Mouse (Mus musculus): ENCODE measurements around the gene Med13l. TPM values are rescaled to one million over a fixed set of nuclear protein-coding genes. Genes with fewer than 3 reads are reported as not detected.

Gene Med13l
- polyA plus RNA-seq, 1 experiment from 2014 or later = 7.0 TPM

GRCm38 (mm10) chr5:118682007-118682406 lies 121.5 kb downstream of the Med13l start:
- Histone ChIP-seq H3K9ac (ENCODE audit: low read depth, low read length) (no peak overlapping the region), H3K36me3 (ENCODE audit: insufficient read depth, low read length) (no peaks in the 10 kb centered on the region), H3K4me1 (replicated peaks; ENCODE audit: insufficient read depth, low read length) (no peaks in the 10 kb centered on the region; the same call in 1 of the 2 replicates), H3K27ac (no peak overlapping the region), H3K9me3 (replicated peaks; ENCODE audit: low read length) (no peaks in the 10 kb centered on the region), H3K4me3 (replicated peaks; ENCODE audit: low read depth, low read length) (no peak overlapping the region), H3K27me3 (ENCODE audit: insufficient read depth, low read length) (no peaks in the 10 kb centered on the region), H3K4me2 (ENCODE audit: low read length) (no peak overlapping the region)
- TF ChIP-seq CTCF (IDR thresholded peaks at IDR 0.05; ENCODE audit: low read depth) = no peak
- DNase-seq (ENCODE audit: low spot score) = no peak
- 67% methylated on average over 6 of the region's 6 CpGs for WGBS
- ATAC-seq (replicated peaks; ENCODE audit: low FRiP score, low read depth) = no peak

DNA sequence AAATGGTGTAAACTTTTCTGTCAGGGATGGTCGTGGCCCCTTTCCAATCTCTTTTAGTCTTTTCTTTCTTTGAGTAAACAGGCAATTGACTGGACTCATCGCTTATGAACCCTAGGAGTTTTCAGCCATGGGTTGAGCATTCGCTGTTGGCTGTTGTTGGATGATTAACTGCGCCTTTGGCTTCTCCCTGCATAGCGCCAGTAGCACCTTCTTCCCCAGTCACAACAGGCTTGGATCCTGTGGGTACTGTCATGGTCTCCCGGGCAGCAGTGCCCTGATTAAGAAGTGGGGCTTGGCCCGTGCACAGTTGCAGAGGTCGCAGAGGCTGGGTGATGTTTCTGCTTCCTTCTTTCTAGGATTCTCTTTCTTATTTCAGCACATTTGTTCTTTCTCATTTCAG lies 124.7 kb downstream of the Med13l start:
- 52% methylated on average over 8 of the region's 8 CpGs for WGBS
- H3K9ac ChIP-seq (ENCODE audit: low read depth, low read length) = no peak overlapping the region
- H3K4me2 ChIP-seq (ENCODE audit: low read length) = no peak overlapping the region
- H3K4me1 ChIP-seq (replicated peaks; ENCODE audit: insufficient read depth, low read length) = no peaks in the 10 kb centered on the region
- no peak overlapping the region for H3K4me3 ChIP-seq (replicated peaks; ENCODE audit: low read depth, low read length)
- no peak for ATAC-seq (replicated peaks; ENCODE audit: low FRiP score, low read depth)
- no peaks in the 10 kb centered on the region for H3K27me3 ChIP-seq (ENCODE audit: insufficient read depth, low read length)
- H3K9me3 ChIP-seq (replicated peaks; ENCODE audit: low read length) = no peaks in the 10 kb centered on the region
- H3K27ac ChIP-seq = no peak overlapping the region
- no peaks in the 10 kb centered on the region for H3K36me3 ChIP-seq (ENCODE audit: insufficient read depth, low read length)
- DNase-seq (ENCODE audit: low spot score) = no peak
- no peak for TF ChIP-seq CTCF (IDR thresholded peaks at IDR 0.05; ENCODE audit: low read depth)

DNA sequence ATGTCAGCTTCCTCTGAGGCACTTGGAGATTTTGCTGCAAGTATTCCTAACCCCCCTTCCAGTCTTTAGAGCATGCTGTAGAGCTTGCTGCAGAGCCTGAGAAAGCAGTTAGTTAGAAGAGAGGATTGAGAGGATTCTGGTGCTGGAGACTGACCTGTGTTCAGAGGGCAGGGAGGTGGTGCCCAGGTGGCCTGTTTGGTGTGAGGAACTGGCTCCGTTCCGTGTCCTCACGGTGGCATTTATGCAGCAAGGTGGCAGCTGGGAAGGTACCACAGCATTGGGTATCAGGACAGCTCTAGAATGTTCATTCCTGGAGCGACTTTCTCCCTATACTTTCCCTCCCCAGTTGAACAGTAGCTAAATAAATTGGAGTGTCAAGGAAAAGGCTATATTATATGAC lies 125.5 kb downstream of the Med13l start:
- no peak for DNase-seq (ENCODE audit: low spot score)
- H3K9ac ChIP-seq (ENCODE audit: low read depth, low read length) = no peak overlapping the region
- H3K27me3 ChIP-seq (ENCODE audit: insufficient read depth, low read length) = no peaks in the 10 kb centered on the region
- no peak overlapping the region for H3K4me3 ChIP-seq (replicated peaks; ENCODE audit: low read depth, low read length)
- ATAC-seq (replicated peaks; ENCODE audit: low FRiP score, low read depth) = no peak
- no peaks in the 10 kb centered on the region for H3K36me3 ChIP-seq (ENCODE audit: insufficient read depth, low read length)
- no peak overlapping the region for H3K4me2 ChIP-seq (ENCODE audit: low read length)
- no peak overlapping the region for H3K27ac ChIP-seq
- WGBS = 79% methylated on average over 4 of the region's 4 CpGs
- H3K4me1 ChIP-seq (replicated peaks; ENCODE audit: insufficient read depth, low read length) = no peaks in the 10 kb centered on the region; the same call in 1 of the 2 replicates
- no peak for TF ChIP-seq CTCF (IDR thresholded peaks at IDR 0.05; ENCODE audit: low read depth)
- H3K9me3 ChIP-seq (replicated peaks; ENCODE audit: low read length) = no peaks in the 10 kb centered on the region

- no peak for TF ChIP-seq CTCF (IDR thresholded peaks at IDR 0.05; ENCODE audit: low read depth)
- Histone ChIP-seq H3K9me3 (replicated peaks; ENCODE audit: low read length) (no peaks in the 10 kb centered on the region), H3K4me3 (replicated peaks; ENCODE audit: low read depth, low read length) (no peak overlapping the region), H3K4me1 (replicated peaks; ENCODE audit: insufficient read depth, low read length) (peaks cover 8% of the 10 kb centered on the region; the same call in 1 of the 2 replicates), H3K27me3 (ENCODE audit: insufficient read depth, low read length) (no peaks in the 10 kb centered on the region), H3K27ac (no peak overlapping the region), H3K36me3 (ENCODE audit: insufficient read depth, low read length) (no peaks in the 10 kb centered on the region), H3K4me2 (ENCODE audit: low read length) (no peak overlapping the region), H3K9ac (ENCODE audit: low read depth, low read length) (no peak overlapping the region)
- ATAC-seq (replicated peaks; ENCODE audit: low FRiP score, low read depth) (no peak), DNase-seq (ENCODE audit: low spot score) (no peak)
- WGBS = 76% methylated on average over 15 of the region's 15 CpGs
Measured at GRCm38 (mm10) chr5:118688886-118689835, 128.7 kb downstream of the Med13l start.

DNA sequence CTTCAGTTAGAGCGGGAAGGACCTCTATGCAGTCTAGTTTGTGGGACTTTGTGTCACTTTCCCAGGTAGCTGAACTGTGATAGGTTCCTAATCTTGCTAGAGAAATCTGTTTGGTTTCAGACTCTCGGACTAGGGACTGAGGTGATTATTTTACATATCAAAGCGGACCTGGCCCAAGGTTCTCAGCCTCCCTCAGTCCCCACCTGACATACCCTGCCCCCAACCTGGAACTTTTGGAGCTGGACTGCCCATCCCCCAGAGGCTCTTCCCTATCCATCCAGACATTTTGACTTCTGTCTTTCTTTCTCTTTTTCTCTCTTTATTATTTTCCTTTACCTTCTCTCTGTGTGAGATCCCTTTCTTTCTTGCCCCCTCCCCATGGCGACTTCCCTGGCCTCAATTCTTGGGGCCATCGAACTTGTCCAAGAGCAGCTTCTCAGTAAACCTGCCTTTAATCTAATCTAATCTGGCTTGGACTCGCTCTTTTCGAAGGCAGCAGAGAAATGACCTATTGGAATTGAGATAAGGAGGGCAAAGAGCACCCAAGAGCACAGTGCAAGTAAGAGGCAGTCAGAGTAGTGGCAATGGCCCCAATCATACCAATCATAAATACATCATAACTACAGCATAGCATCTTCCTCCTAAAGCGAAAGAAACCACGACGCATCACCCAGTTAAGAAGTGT lies 130.7 kb downstream of the Med13l start:
- Histone ChIP-seq H3K4me3 (replicated peaks; ENCODE audit: low read depth, low read length) (no peak overlapping the region), H3K4me2 (ENCODE audit: low read length) (no peak overlapping the region), H3K4me1 (replicated peaks; ENCODE audit: insufficient read depth, low read length) (peaks cover 8% of the 10 kb centered on the region; the same call in 1 of the 2 replicates), H3K9me3 (replicated peaks; ENCODE audit: low read length) (no peaks in the 10 kb centered on the region), H3K9ac (ENCODE audit: low read depth, low read length) (no peak overlapping the region), H3K27me3 (ENCODE audit: insufficient read depth, low read length) (no peaks in the 10 kb centered on the region), H3K36me3 (ENCODE audit: insufficient read depth, low read length) (no peaks in the 10 kb centered on the region), H3K27ac (no peak overlapping the region)
- ATAC-seq (replicated peaks; ENCODE audit: low FRiP score, low read depth) (no peak), DNase-seq (ENCODE audit: low spot score) (no peak)
- 83% methylated on average over 10 of the region's 10 CpGs for WGBS
- TF ChIP-seq CTCF (IDR thresholded peaks at IDR 0.05; ENCODE audit: low read depth) = no peak

DNA sequence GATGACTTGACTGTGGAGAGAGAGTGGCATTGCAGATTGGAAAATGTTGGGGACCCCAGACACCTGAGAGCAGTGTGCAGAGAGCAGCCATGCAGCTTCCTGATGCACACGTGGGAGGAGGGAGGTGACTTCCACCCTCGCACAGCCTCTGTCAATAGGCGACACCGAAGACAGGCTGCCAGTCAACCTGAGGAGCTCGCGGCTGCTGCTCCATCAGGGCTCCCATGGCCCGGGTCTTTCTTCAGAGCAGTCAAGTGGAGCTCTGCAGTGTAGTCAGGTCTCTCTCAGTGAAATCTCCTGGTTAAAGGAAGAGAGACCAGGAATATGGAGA lies 131.2 kb downstream of the Med13l start:
- H3K4me2 ChIP-seq (ENCODE audit: low read length) = no peak overlapping the region
- H3K27me3 ChIP-seq (ENCODE audit: insufficient read depth, low read length) = no peaks in the 10 kb centered on the region
- no peaks in the 10 kb centered on the region for H3K36me3 ChIP-seq (ENCODE audit: insufficient read depth, low read length)
- ATAC-seq (replicated peaks; ENCODE audit: low FRiP score, low read depth) (no peak), DNase-seq (ENCODE audit: low spot score) (no peak)
- no peak overlapping the region for H3K4me3 ChIP-seq (replicated peaks; ENCODE audit: low read depth, low read length)
- H3K9me3 ChIP-seq (replicated peaks; ENCODE audit: low read length) = no peaks in the 10 kb centered on the region
- no peak overlapping the region for H3K27ac ChIP-seq
- H3K9ac ChIP-seq (ENCODE audit: low read depth, low read length) = no peak overlapping the region
- WGBS = 43% methylated on average over 7 of the region's 7 CpGs
- TF ChIP-seq CTCF (IDR thresholded peaks at IDR 0.05; ENCODE audit: low read depth) = no peak
- H3K4me1 ChIP-seq (replicated peaks; ENCODE audit: insufficient read depth, low read length) = peaks cover 8% of the 10 kb centered on the region; the same call in 1 of the 2 replicates

Measured in kidney, postnatal 0 days (tissue).